Mouse (Mus musculus) heart, embryonic 14.5 days (tissue): ENCODE results near the gene Ptgdr2. TPM values are rescaled to one million over a fixed set of nuclear protein-coding genes. Genes with fewer than 3 reads are reported as not detected.

ENCODE experiments used
- ATAC-seq: fragments of 200-750 bp; cut with Nextera tagmentation; 2 replicates; pipeline ENCODE4 v1.8.0; 2017; ENCODE audit warnings: low read depth, moderate TSS enrichment; ENCODE audit not compliant: insufficient number of reproducible peaks, insufficient read depth, low FRiP score
- H3K27ac ChIP-seq, 2 experiments: fragments of 200-500 bp in 1 of 2; fragments of 300-500 bp in 1 of 2; sonication (generic) in 1 of 2; replicated peaks in 1 of 2; 2 replicates each; pipeline ENCODE4 v1.5.1; 2012 to 2014; ENCODE audit warnings: low read depth in 2 of 2, low read length in 2 of 2, control low read depth in 1 of 2, mild to moderate bottlenecking in 1 of 2, mixed read lengths in 1 of 2; ENCODE audit not compliant: control insufficient read depth in 1 of 2, insufficient read depth in 1 of 2
- H3K27me3 ChIP-seq: fragments of 300-500 bp; sonication (generic); 2 replicates; pipeline ENCODE4 v1.6.1; 2014; ENCODE audit warnings: mild to moderate bottlenecking, low read length, control low read depth; ENCODE audit not compliant: control insufficient read depth, insufficient read depth
- H3K36me3 ChIP-seq: fragments of 300-500 bp; sonication (generic); 2 replicates; pipeline ENCODE4 v1.6.1; 2014; ENCODE audit warnings: mild to moderate bottlenecking, control low read depth, low read length, mixed read lengths; ENCODE audit not compliant: control insufficient read depth, insufficient read depth
- H3K4me1 ChIP-seq, 2 experiments: fragments of 200-500 bp in 1 of 2; fragments of 300-500 bp in 1 of 2; sonication (generic) in 1 of 2; 2 replicates each; pipeline ENCODE4 v1.6.1; 2012 to 2014; ENCODE audit warnings: low read length in 2 of 2, control low read depth in 1 of 2, mixed read lengths in 1 of 2; ENCODE audit not compliant: control insufficient read depth in 2 of 2, insufficient read depth in 2 of 2
- H3K4me2 ChIP-seq: fragments of 300-500 bp; sonication (generic); 2 replicates; pipeline ENCODE4 v1.6.1; 2014; ENCODE audit warnings: mild to moderate bottlenecking, low read length
- H3K4me3 ChIP-seq, 2 experiments: fragments of 200-500 bp in 1 of 2; fragments of 300-500 bp in 1 of 2; sonication (generic) in 1 of 2; 2 replicates each; pipeline ENCODE4 v1.5.1; 2012 to 2014; ENCODE audit warnings: low read length in 2 of 2, mild to moderate bottlenecking in 2 of 2, control low read depth in 1 of 2, low read depth in 1 of 2, moderate library complexity in 1 of 2; ENCODE audit not compliant: control insufficient read depth in 1 of 2, insufficient read depth in 1 of 2
- H3K9ac ChIP-seq: fragments of 300-500 bp; sonication (generic); 2 replicates; pipeline ENCODE4 v1.6.1; 2014; ENCODE audit warnings: mild to moderate bottlenecking, low read length
- H3K9me3 ChIP-seq: fragments of 300-500 bp; sonication (generic); 2 replicates; pipeline ENCODE4 v1.6.1; 2016; ENCODE audit warnings: low read length, control low read depth; ENCODE audit not compliant: control insufficient read depth
- WGBS: fragments of 180-500 bp; shearing (Covaris S2); extraction: QIAGEN DNeasy Blood & Tissue Kit; methylation state at CpG from one replicate; pipeline ENCODE4 v1.1.7; 2014; 5-methylcytosine and 5-hydroxymethylcytosine counted together
- polyA plus RNA-seq: library from polyadenylated mRNA; unstranded; fragments of >200 nt; fragmentation: Nextera tagmentation; extraction: Ambion mirVana; gene quantifications from 2 replicates; pipeline ENCODE4 v1.2.1, GENCODE M21; 2014

Gene Ptgdr2
- polyA plus RNA-seq, 1 experiment from 2014 or later = 0.07 TPM

DNA sequence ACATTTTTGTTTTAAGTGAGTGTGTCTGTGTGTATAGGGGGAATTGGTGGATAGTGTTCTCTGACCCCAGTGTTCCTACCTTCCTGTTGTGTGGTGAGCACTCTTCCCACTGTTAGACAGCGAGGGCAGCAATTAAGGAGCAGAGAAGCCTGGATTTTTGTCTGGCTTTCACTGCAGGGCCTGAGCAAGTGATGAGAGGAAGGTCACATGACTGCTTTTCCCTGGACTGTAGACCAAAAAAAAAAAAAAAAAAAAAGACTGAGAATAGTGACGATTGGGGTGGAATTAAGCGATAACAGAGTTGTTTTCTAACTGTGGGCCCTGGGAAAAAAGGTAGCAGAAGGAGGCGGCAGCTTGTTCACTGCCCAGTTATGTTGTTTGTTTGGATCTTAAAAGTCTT lies 10.3 kb upstream of the Ptgdr2 start:
- WGBS = 28% methylated on average over 4 of the region's 4 CpGs
- peak overlapping the region; percentile 2; the same call in 1 of the 2 replicates for H3K9ac ChIP-seq
- H3K9me3 ChIP-seq = no peaks in the 10 kb centered on the region
- H3K36me3 ChIP-seq = no peaks in the 10 kb centered on the region
- H3K27me3 ChIP-seq = no peaks in the 10 kb centered on the region
- H3K4me2 ChIP-seq = no peak overlapping the region
- H3K27ac ChIP-seq = peak overlapping the region; percentile 62 to 66
- no peak; the same call in 1 of the 2 replicates for ATAC-seq
- peaks cover 7 to 9% of the 10 kb centered on the region in 2 experiments for H3K4me1 ChIP-seq
- H3K4me3 ChIP-seq = no peak overlapping the region

GRCm38 (mm10) chr19:10930641-10931040 lies 6.3 kb upstream of the Ptgdr2 start:
- 70% methylated on average over 2 of the region's 2 CpGs for WGBS
- H3K4me2 ChIP-seq = no peak overlapping the region
- H3K9ac ChIP-seq = no peak overlapping the region
- no peaks in the 10 kb centered on the region for H3K27me3 ChIP-seq
- ATAC-seq = no peak
- H3K27ac ChIP-seq = no peak overlapping the region
- H3K4me1 ChIP-seq = peaks cover 12 to 13% of the 10 kb centered on the region in 2 experiments
- H3K4me3 ChIP-seq = no peak overlapping the region
- H3K9me3 ChIP-seq = no peaks in the 10 kb centered on the region
- H3K36me3 ChIP-seq = no peaks in the 10 kb centered on the region

- 0 out of 2 replicates have a peak, but pooled peaks have one; percentile 52 for ATAC-seq
- WGBS = 16% methylated on average over 5 of the region's 5 CpGs
- H3K4me2 ChIP-seq = no peak overlapping the region
- H3K27ac ChIP-seq = peak overlapping the region; percentile 39 to 64
- H3K4me3 ChIP-seq = no peak overlapping the region
- H3K9me3 ChIP-seq = no peaks in the 10 kb centered on the region
- H3K4me1 ChIP-seq = peaks cover 6 to 15% of the 10 kb centered on the region in 2 experiments; a peak in 3 of 4 replicates
- H3K9ac ChIP-seq = no peak overlapping the region
- H3K36me3 ChIP-seq = no peaks in the 10 kb centered on the region
- H3K27me3 ChIP-seq = no peaks in the 10 kb centered on the region; the same call in 1 of the 2 replicates
These were observed 1.9 kb upstream of the Ptgdr2 start for GRCm38 (mm10) chr19:10935029-10935428.

DNA sequence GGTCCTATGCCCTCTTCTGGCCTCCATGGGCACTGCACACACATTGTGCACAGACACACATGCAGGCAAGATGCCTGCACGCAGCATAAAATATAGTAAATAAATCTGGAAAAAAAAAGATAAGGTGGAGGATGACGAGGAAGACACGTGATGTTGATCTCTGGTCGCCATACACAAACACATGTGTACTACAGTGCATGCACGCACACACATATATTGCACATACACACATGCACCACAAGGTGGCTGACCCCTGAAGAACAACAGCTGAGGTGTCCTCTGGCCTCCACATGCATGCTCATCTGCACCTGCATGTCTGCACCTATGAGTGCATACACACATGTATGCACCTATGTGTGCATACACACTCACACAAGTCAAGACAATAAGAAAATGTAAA lies 883 bp upstream of the Ptgdr2 start:
- no peaks in the 10 kb centered on the region for H3K36me3 ChIP-seq
- ATAC-seq = no peak
- 92% methylated on average over 5 of the region's 5 CpGs for WGBS
- H3K9me3 ChIP-seq = no peaks in the 10 kb centered on the region
- no peak overlapping the region for H3K9ac ChIP-seq
- H3K4me2 ChIP-seq = no peak overlapping the region
- peaks cover 13 to 21% of the 10 kb centered on the region in 2 experiments for H3K4me1 ChIP-seq
- H3K27me3 ChIP-seq = no peaks in the 10 kb centered on the region; the same call in 1 of the 2 replicates
- H3K27ac ChIP-seq = no peak overlapping the region
- no peak overlapping the region for H3K4me3 ChIP-seq

- WGBS = 25% methylated on average over 3 of the region's 3 CpGs
- Histone ChIP-seq H3K4me2 (no peak overlapping the region), H3K36me3 (peaks cover 24% of the 10 kb centered on the region), H3K9me3 (no peaks in the 10 kb centered on the region), H3K27me3 (peaks cover 4% of the 10 kb centered on the region; the same call in 1 of the 2 replicates), H3K4me1 (peaks cover 15 to 23% of the 10 kb centered on the region in 2 experiments), H3K4me3 (no peak overlapping the region), H3K9ac (no peak overlapping the region), H3K27ac (no peak overlapping the region)
- no peak for ATAC-seq
These were observed 1.8 kb downstream of the Ptgdr2 start for GRCm38 (mm10) chr19:10938771-10939170.

DNA sequence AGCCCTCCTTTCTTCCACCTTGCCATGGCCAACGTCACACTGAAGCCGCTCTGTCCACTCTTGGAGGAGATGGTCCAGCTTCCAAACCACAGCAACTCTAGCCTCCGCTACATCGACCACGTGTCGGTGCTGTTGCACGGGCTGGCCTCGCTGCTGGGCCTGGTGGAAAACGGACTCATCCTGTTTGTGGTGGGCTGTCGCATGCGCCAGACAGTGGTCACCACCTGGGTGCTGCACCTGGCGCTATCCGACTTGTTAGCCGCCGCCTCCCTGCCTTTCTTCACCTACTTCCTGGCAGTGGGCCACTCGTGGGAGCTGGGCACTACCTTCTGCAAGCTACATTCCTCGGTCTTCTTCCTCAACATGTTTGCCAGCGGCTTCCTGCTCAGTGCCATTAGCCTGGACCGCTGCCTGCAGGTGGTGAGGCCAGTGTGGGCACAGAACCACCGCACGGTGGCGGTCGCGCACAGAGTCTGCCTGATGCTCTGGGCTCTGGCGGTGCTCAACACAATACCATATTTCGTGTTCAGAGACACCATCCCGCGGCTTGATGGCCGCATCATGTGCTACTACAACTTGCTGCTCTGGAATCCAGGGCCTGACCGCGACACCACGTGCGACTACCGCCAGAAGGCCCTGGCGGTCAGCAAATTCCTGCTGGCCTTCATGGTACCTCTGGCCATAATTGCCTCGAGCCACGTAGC lies 3.3 kb downstream of the Ptgdr2 start:
- H3K27ac ChIP-seq = no peak overlapping the region
- peak overlapping the region; percentile 71 for H3K9ac ChIP-seq
- peaks cover 4% of the 10 kb centered on the region; the same call in 1 of the 2 replicates for H3K27me3 ChIP-seq
- 17% methylated on average over 37 of the region's 37 CpGs for WGBS
- H3K9me3 ChIP-seq = no peaks in the 10 kb centered on the region
- H3K4me1 ChIP-seq = peaks cover 11 to 17% of the 10 kb centered on the region in 2 experiments
- peak overlapping the region; percentile 73 for H3K4me2 ChIP-seq
- peaks cover 38% of the 10 kb centered on the region for H3K36me3 ChIP-seq
- peak; percentile 61; the same call in 1 of the 2 replicates for ATAC-seq
- H3K4me3 ChIP-seq = peak overlapping the region; percentile 34 to 35

GRCm38 (mm10) chr19:10940801-10941457 lies 4.0 kb downstream of the Ptgdr2 start:
- Histone ChIP-seq H3K9me3 (no peaks in the 10 kb centered on the region), H3K4me1 (peaks cover 11 to 17% of the 10 kb centered on the region in 2 experiments), H3K36me3 (peaks cover 45% of the 10 kb centered on the region), H3K4me3 (peak overlapping the region; percentile 34 to 35), H3K4me2 (peak overlapping the region; percentile 73), H3K27ac (no peak overlapping the region), H3K9ac (peak overlapping the region; percentile 71), H3K27me3 (peaks cover 4% of the 10 kb centered on the region; the same call in 1 of the 2 replicates)
- WGBS = 4% methylated on average over 40 of the region's 40 CpGs
- ATAC-seq = peak; percentile 22; the same call in 1 of the 2 replicates
